Mouse (Mus musculus): ENCODE measurements around the gene Ergic1. TPM values are rescaled to one million over a fixed set of nuclear protein-coding genes. Genes with fewer than 3 reads are reported as not detected.

Gene Ergic1
- polyA plus RNA-seq, 1 experiment: 37.2 TPM

GRCm38 (mm10) chr17:26631811-26632327 is 70.6 kb downstream of the Ergic1 start:
- TF ChIP-seq CTCF (IDR thresholded peaks at IDR 0.05; ENCODE audit: low read depth, low read length): no peak
- no peak for TF ChIP-seq POLR2A (IDR thresholded peaks at IDR 0.05; ENCODE audit: borderline replicate concordance, low read depth, low read length)
- no peak overlapping the region for H3K4me3 ChIP-seq (ENCODE audit: insufficient read depth, low read length)
- H3K27ac ChIP-seq (ENCODE audit: insufficient read depth, low read depth, low read length): no peak overlapping the region
- peaks cover 10% of the 10 kb centered on the region for H3K4me1 ChIP-seq (ENCODE audit: control insufficient read depth, insufficient read depth, low read length)

GRCm38 (mm10) chr17:26633186-26633585 is 71.9 kb downstream of the Ergic1 start:
- TF ChIP-seq POLR2A (IDR thresholded peaks at IDR 0.05; ENCODE audit: borderline replicate concordance, low read depth, low read length) (no peak), CTCF (IDR thresholded peaks at IDR 0.05; ENCODE audit: low read depth, low read length) (no peak)
- Histone ChIP-seq H3K27ac (ENCODE audit: insufficient read depth, low read depth, low read length) (no peak overlapping the region), H3K4me3 (ENCODE audit: insufficient read depth, low read length) (no peak overlapping the region), H3K4me1 (ENCODE audit: control insufficient read depth, insufficient read depth, low read length) (no peaks in the 10 kb centered on the region)

GRCm38 (mm10) chr17:26633926-26634325 is 72.6 kb downstream of the Ergic1 start:
- no peak for TF ChIP-seq CTCF (IDR thresholded peaks at IDR 0.05; ENCODE audit: low read depth, low read length)
- no peak overlapping the region for H3K4me3 ChIP-seq (ENCODE audit: insufficient read depth, low read length)
- no peak overlapping the region for H3K27ac ChIP-seq (ENCODE audit: insufficient read depth, low read depth, low read length)
- no peaks in the 10 kb centered on the region for H3K4me1 ChIP-seq (ENCODE audit: control insufficient read depth, insufficient read depth, low read length)

GRCm38 (mm10) chr17:26634539-26634938 is 73.2 kb downstream of the Ergic1 start:
- Histone ChIP-seq H3K4me3 (ENCODE audit: insufficient read depth, low read length) (no peak overlapping the region), H3K27ac (ENCODE audit: insufficient read depth, low read depth, low read length) (no peak overlapping the region), H3K4me1 (ENCODE audit: control insufficient read depth, insufficient read depth, low read length) (no peaks in the 10 kb centered on the region)
- TF ChIP-seq CTCF (IDR thresholded peaks at IDR 0.05; ENCODE audit: low read depth, low read length) (no peak), POLR2A (IDR thresholded peaks at IDR 0.05; ENCODE audit: borderline replicate concordance, low read depth, low read length) (no peak)

GRCm38 (mm10) chr17:26635951-26636350 is 74.7 kb downstream of the Ergic1 start:
- H3K27ac ChIP-seq (ENCODE audit: insufficient read depth, low read depth, low read length): no peak overlapping the region
- no peak for TF ChIP-seq POLR2A (IDR thresholded peaks at IDR 0.05; ENCODE audit: borderline replicate concordance, low read depth, low read length)
- TF ChIP-seq CTCF (IDR thresholded peaks at IDR 0.05; ENCODE audit: low read depth, low read length): no peak
- H3K4me1 ChIP-seq (ENCODE audit: control insufficient read depth, insufficient read depth, low read length): peaks cover 9% of the 10 kb centered on the region
- no peak overlapping the region for H3K4me3 ChIP-seq (ENCODE audit: insufficient read depth, low read length)

- peaks cover 9% of the 10 kb centered on the region for H3K4me1 ChIP-seq (ENCODE audit: control insufficient read depth, insufficient read depth, low read length)
- no peak overlapping the region for H3K4me3 ChIP-seq (ENCODE audit: insufficient read depth, low read length)
- no peak for TF ChIP-seq CTCF (IDR thresholded peaks at IDR 0.05; ENCODE audit: low read depth, low read length)
- no peak for TF ChIP-seq POLR2A (IDR thresholded peaks at IDR 0.05; ENCODE audit: borderline replicate concordance, low read depth, low read length)
- no peak overlapping the region for H3K27ac ChIP-seq (ENCODE audit: insufficient read depth, low read depth, low read length)
Observed at GRCm38 (mm10) chr17:26637851-26638250, 76.6 kb downstream of the Ergic1 start.

GRCm38 (mm10) chr17:26638655-26639054 is 77.4 kb downstream of the Ergic1 start:
- H3K27ac ChIP-seq (ENCODE audit: insufficient read depth, low read depth, low read length): no peak overlapping the region
- H3K4me3 ChIP-seq (ENCODE audit: insufficient read depth, low read length): no peak overlapping the region
- peaks cover 9% of the 10 kb centered on the region for H3K4me1 ChIP-seq (ENCODE audit: control insufficient read depth, insufficient read depth, low read length)
- no peak for TF ChIP-seq POLR2A (IDR thresholded peaks at IDR 0.05; ENCODE audit: borderline replicate concordance, low read depth, low read length)
- peak; percentile 91 for TF ChIP-seq CTCF (IDR thresholded peaks at IDR 0.05; ENCODE audit: low read depth, low read length)

- Histone ChIP-seq H3K4me3 (ENCODE audit: insufficient read depth, low read length) (no peak overlapping the region), H3K4me1 (ENCODE audit: control insufficient read depth, insufficient read depth, low read length) (peaks cover 9% of the 10 kb centered on the region), H3K27ac (ENCODE audit: insufficient read depth, low read depth, low read length) (0 out of 2 replicates have a peak overlapping the region, but pooled peaks have one; percentile 1)
- TF ChIP-seq POLR2A (IDR thresholded peaks at IDR 0.05; ENCODE audit: borderline replicate concordance, low read depth, low read length) (no peak), CTCF (IDR thresholded peaks at IDR 0.05; ENCODE audit: low read depth, low read length) (no peak)
Observed at GRCm38 (mm10) chr17:26639791-26640190, 78.5 kb downstream of the Ergic1 start.

GRCm38 (mm10) chr17:26640286-26640740 is 79.0 kb downstream of the Ergic1 start:
- TF ChIP-seq POLR2A (IDR thresholded peaks at IDR 0.05; ENCODE audit: borderline replicate concordance, low read depth, low read length) (no peak), CTCF (IDR thresholded peaks at IDR 0.05; ENCODE audit: low read depth, low read length) (no peak)
- 0 out of 2 replicates have a peak overlapping the region, but pooled peaks have one; percentile 1 for H3K27ac ChIP-seq (ENCODE audit: insufficient read depth, low read depth, low read length)
- H3K4me3 ChIP-seq (ENCODE audit: insufficient read depth, low read length): no peak overlapping the region
- H3K4me1 ChIP-seq (ENCODE audit: control insufficient read depth, insufficient read depth, low read length): peaks cover 9% of the 10 kb centered on the region

- Histone ChIP-seq H3K4me3 (ENCODE audit: insufficient read depth, low read length) (no peak overlapping the region), H3K27ac (ENCODE audit: insufficient read depth, low read depth, low read length) (no peak overlapping the region), H3K4me1 (ENCODE audit: control insufficient read depth, insufficient read depth, low read length) (peaks cover 9% of the 10 kb centered on the region)
- TF ChIP-seq CTCF (IDR thresholded peaks at IDR 0.05; ENCODE audit: low read depth, low read length) (no peak), POLR2A (IDR thresholded peaks at IDR 0.05; ENCODE audit: borderline replicate concordance, low read depth, low read length) (no peak)
Observed at GRCm38 (mm10) chr17:26643456-26643855, 82.2 kb downstream of the Ergic1 start.
